Mouse (Mus musculus): Measurements from ENCODE around the gene Rdh13. TPM values are rescaled to one million over a fixed set of nuclear protein-coding genes. Genes with fewer than 3 reads are reported as not detected.

The Rdh13 gene
- polyA plus RNA-seq, 1 experiment = 40.5 TPM

DNA sequence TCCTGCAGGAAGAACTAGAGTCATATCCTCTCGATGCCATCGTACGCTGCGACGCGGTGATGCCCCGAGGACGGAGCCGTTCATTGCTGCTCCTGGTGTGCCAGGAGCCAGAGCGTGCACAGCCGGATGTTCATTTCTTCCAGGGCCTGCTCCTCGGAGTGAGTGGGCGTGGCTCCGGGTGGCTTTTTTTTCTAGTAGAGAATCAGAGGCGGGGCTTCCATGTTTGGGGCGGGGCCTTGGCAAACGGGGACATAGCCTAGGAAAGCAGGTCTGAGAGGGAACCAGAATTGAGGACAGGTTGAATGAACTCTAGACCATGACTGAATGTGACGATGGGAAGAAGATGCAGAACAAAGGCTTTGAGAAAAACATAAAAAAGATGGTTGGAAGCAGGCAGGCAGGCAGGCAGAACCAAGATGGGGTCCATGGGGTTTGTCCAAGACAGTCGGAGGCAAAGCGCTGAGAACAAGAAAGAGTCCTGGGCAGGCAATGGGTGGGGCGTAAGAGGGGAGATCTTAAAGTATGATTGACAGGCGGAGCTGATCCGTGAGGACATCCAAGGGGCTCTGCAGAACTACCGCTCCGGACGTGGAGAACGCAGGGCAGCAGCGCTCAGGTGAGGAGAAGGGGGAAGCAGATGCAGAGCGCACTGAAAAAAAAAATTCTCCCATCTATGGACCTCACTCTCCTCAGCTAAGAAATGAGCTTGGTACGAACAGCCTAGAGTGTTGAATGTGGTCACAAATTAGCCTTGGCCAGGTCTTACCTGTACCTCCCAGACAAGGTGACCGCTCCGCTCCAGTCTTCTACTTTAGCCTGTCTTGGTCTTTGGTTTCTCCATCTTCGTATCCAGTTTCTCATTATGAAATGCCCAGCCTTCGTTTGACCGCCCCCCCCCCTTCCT lies 25.1 kb upstream of the Rdh13 start:
- TF ChIP-seq CTCF (IDR thresholded peaks at IDR 0.05; ENCODE audit: borderline replicate concordance, extremely low read depth, insufficient read depth, insufficient read length) = no peak
- TF ChIP-seq POLR2A (IDR thresholded peaks at IDR 0.05; ENCODE audit: borderline replicate concordance, extremely low read depth, insufficient read depth, insufficient read length, poor library complexity, severe bottlenecking) = no peak

DNA sequence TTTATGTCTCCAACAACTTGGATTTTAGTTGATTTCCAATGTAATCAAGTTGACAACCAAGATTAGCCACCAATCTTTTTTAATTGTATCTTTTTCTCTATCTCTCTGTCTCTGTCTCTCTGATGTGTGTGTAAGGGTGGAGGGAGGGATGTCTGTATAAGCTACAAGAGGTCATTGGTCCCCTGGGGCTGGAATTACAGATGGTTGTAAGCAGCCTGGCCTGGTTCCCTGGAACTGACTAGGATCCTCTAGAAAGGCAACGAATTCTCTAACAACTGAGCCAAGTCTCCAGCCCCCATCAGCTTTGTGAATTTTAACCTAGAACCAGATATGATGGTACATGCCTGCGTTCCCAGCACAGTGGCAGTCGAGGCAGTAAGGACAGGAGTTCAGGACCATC lies 22.4 kb upstream of the Rdh13 start:
- DNase-seq (ENCODE audit: low read depth) = no peak
- TF ChIP-seq CTCF (IDR thresholded peaks at IDR 0.05; ENCODE audit: borderline replicate concordance, extremely low read depth, insufficient read depth, insufficient read length) = no peak
- TF ChIP-seq POLR2A (IDR thresholded peaks at IDR 0.05; ENCODE audit: borderline replicate concordance, extremely low read depth, insufficient read depth, insufficient read length, poor library complexity, severe bottlenecking) = no peak

More for the DNA sequence above, 25.1 kb upstream of the Rdh13 start:
- peak; percentile 70 for DNase-seq (ENCODE audit: low read depth)

DNA sequence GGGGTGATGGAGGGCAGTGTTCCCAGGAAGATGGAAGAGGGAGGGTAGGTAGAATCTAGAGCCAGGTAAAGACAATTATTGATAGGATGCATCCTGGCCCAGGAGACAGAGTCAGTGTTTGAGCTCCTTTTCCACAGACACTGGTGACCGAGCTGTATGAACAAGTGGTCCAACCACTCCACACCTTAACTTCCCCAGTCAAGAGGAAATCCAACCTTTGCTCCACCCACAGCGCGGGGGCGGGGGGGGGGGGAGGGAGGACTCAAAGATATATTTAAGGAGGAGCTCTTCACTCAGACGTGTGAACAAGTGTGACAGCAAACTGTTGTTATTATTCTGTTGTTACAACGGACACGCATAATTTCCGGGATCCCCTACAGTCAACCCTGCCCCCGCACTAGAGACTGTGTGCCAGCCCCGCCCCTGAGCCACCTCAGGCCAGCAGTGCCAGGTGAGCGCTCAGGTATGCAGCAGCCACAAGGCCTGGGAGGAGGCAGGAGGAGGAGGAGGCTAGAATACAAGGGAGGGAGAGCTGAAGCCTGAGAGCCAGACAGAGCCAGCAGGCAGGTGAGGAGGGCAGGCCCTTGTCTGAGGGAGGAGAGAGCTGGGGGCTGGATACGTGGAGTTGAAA lies 18.9 kb upstream of the Rdh13 start:
- TF ChIP-seq CTCF (IDR thresholded peaks at IDR 0.05; ENCODE audit: borderline replicate concordance, extremely low read depth, insufficient read depth, insufficient read length) = no peak
- TF ChIP-seq POLR2A (IDR thresholded peaks at IDR 0.05; ENCODE audit: borderline replicate concordance, extremely low read depth, insufficient read depth, insufficient read length, poor library complexity, severe bottlenecking) = no peak
- no peak for DNase-seq (ENCODE audit: low read depth)

DNA sequence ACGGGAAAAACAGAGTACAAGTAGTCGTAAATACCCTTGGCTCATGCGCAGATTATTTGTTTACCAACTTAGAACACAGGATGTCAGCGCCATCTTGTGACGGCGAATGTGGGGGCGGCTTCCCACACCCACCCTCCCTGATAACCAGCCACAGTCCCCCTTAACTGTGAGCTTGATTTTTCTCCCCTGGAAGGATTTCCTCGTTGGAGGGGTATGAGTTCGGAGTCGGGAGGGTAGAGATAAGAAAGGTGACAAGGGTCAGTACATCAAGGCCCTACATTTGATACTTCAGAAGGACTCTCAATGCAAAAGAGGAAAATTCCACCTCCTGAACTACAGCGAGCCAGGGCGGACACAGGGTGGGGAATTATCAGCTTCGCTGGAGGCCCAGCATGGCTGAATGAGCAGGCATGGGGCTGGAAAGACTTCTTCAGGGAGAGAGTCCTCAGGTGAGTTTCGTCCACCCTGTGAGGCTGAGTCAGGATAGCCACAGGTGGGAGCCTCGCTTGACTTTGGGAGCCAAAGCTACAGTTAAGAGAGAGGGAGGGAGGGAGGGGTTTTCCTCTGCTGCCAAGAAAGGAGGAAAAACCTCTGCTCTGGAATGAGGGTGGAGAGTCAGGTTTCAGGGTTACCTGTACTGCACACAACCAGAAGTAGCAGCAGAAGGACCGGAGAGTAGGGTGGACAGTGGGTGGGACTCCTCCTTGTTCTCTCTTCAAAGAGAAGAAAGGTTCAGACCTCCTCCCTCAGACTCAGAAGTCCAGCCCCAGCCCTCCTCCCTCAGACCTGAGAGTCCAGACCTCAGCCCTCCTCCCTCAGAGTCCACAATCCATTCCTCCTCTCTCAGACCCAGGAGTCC lies 15.4 kb upstream of the Rdh13 start, which contains the start of gene Eps8l1:
Gene Eps8l1, plus strand, starts transcription at position 99 of the 859 bp plus-strand sequence.
- DNase-seq (ENCODE audit: low read depth) = peak; percentile 17
- no peak for TF ChIP-seq CTCF (IDR thresholded peaks at IDR 0.05; ENCODE audit: borderline replicate concordance, extremely low read depth, insufficient read depth, insufficient read length)
- TF ChIP-seq POLR2A (IDR thresholded peaks at IDR 0.05; ENCODE audit: borderline replicate concordance, extremely low read depth, insufficient read depth, insufficient read length, poor library complexity, severe bottlenecking) = no peak

DNA sequence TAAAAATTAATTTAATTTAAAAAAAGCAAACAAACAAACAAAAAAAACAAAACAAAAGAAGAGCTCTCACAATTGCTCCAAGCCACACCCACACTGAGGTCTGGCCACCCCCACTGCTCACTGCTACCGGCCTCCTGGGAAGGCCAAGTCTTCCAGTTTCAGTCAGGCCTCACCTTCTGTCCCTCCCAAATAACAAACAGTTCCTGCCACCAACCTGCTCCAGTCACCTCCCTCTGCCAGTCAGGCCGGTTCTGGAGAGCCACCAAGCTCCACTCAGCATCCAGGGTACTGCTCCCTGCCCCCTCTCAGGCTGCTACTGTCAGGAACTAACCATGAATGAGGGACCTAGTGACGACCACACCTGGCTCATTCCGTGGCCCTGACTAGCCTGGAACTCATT lies 7.2 kb upstream of the Rdh13 start:
- DNase-seq (ENCODE audit: low read depth) = no peak
- no peak for TF ChIP-seq POLR2A (IDR thresholded peaks at IDR 0.05; ENCODE audit: borderline replicate concordance, extremely low read depth, insufficient read depth, insufficient read length, poor library complexity, severe bottlenecking)
- no peak for TF ChIP-seq CTCF (IDR thresholded peaks at IDR 0.05; ENCODE audit: borderline replicate concordance, extremely low read depth, insufficient read depth, insufficient read length)

DNA sequence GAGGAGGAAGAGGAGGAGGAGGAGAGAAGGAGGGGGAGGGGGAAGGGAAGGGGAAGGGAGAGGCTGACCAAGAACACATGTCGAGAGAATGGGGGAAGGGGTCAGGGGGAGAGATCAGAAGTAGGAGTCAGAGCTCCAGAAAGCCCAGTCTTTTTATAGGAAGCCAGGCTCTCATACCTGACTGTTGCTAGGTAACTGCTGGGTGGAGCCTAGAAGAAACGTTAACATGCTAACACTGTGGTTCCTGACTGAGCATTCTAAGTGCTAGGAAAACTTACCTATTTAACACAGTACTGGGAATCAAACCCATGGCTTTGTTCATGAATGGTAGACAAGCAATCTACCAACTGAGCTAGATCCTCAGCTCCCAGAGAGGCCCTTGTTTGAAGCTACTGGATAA lies 3.8 kb upstream of the Rdh13 start:
- no peak for DNase-seq (ENCODE audit: low read depth)
- TF ChIP-seq CTCF (IDR thresholded peaks at IDR 0.05; ENCODE audit: borderline replicate concordance, extremely low read depth, insufficient read depth, insufficient read length) (no peak), POLR2A (IDR thresholded peaks at IDR 0.05; ENCODE audit: borderline replicate concordance, extremely low read depth, insufficient read depth, insufficient read length, poor library complexity, severe bottlenecking) (no peak)

DNA sequence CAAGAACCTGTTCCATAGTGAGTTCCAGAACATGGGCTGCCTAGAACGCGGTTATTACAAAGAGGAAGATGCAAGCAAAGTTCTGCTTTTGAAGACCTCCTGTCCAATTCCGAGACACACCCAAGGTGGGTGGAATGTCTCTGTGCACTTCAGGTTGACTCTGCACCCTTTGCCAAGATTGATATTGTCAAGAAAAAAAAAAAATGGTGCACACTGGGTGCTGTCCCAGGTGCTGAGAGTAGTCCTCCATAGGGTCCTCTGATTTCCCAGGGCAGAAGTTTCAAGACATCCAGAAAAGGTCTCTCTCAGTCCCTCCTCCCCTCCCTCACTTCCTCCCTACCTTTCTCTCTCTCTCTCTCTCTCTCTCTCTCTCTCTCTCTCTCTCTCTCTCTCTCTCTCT lies 3.0 kb upstream of the Rdh13 start:
- no peak for DNase-seq (ENCODE audit: low read depth)
- TF ChIP-seq POLR2A (IDR thresholded peaks at IDR 0.05; ENCODE audit: borderline replicate concordance, extremely low read depth, insufficient read depth, insufficient read length, poor library complexity, severe bottlenecking) (no peak), CTCF (IDR thresholded peaks at IDR 0.05; ENCODE audit: borderline replicate concordance, extremely low read depth, insufficient read depth, insufficient read length) (no peak)

DNA sequence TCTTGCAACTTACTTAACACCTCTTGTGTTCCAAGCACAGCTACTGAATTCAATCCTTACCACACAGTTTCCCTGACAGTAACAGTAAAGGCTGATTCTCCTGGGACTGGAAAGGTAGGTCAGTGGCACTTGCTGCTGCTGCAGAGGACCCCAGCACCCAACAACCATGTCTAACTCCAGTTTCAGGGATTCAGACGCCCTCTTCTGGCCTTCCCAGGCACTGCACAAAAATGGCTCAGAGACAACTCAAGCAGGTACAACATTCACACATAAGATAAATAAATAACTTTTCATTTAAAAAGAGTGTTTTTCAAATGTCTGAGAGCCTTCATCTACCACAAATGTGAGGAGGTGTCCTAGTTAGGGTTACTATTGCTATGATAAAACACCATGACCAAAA lies 1.7 kb upstream of the Rdh13 start:
- peak; percentile 14; the same call in 1 of the 2 replicates for TF ChIP-seq CTCF (IDR thresholded peaks at IDR 0.05; ENCODE audit: borderline replicate concordance, extremely low read depth, insufficient read depth, insufficient read length)
- no peak for TF ChIP-seq POLR2A (IDR thresholded peaks at IDR 0.05; ENCODE audit: borderline replicate concordance, extremely low read depth, insufficient read depth, insufficient read length, poor library complexity, severe bottlenecking)
- no peak for DNase-seq (ENCODE audit: low read depth)

DNA sequence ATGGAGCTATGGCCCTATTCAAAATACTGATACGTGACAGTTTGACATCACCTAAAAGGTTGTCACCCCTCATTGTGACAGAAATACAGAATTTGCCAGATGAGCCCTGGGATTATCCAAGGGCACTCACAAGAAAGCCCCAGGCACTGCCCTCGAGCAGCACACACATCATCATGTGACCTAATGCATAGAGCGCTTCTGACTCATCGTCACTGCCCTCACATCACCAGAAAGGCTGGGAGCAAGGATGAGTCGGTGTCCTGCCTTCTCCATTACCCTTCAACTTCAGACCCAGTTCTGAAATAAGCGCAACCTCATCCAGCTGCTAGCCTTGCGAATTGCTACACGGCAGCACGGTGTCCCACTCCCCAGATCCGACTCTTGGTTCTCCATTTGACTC lies 4.9 kb downstream of the Rdh13 start:
- TF ChIP-seq CTCF (IDR thresholded peaks at IDR 0.05; ENCODE audit: borderline replicate concordance, extremely low read depth, insufficient read depth, insufficient read length) (no peak), POLR2A (IDR thresholded peaks at IDR 0.05; ENCODE audit: borderline replicate concordance, extremely low read depth, insufficient read depth, insufficient read length, poor library complexity, severe bottlenecking) (no peak)
- DNase-seq (ENCODE audit: low read depth) = no peak

DNA sequence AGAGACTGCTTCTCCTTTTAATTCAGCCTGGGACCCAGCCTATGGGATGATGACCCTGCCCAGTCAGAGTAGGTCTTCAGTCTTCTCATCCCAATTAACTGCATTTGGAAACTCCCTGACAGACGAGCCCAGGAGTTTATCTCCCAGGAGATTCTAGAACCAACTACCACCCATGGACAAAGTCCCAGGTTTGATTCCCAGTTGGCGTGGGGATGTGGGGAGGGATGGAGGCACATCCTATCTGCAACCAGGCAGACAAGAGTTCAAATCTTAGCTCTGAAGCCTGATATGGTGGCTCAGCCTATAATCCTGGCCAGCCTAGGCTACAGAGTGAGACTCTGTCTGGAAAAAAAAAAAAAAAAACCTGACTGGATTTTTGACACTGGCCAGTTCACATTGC lies 7.7 kb downstream of the Rdh13 start:
- TF ChIP-seq CTCF (IDR thresholded peaks at IDR 0.05; ENCODE audit: borderline replicate concordance, extremely low read depth, insufficient read depth, insufficient read length) (no peak), POLR2A (IDR thresholded peaks at IDR 0.05; ENCODE audit: borderline replicate concordance, extremely low read depth, insufficient read depth, insufficient read length, poor library complexity, severe bottlenecking) (no peak)
- DNase-seq (ENCODE audit: low read depth) = no peak

DNA sequence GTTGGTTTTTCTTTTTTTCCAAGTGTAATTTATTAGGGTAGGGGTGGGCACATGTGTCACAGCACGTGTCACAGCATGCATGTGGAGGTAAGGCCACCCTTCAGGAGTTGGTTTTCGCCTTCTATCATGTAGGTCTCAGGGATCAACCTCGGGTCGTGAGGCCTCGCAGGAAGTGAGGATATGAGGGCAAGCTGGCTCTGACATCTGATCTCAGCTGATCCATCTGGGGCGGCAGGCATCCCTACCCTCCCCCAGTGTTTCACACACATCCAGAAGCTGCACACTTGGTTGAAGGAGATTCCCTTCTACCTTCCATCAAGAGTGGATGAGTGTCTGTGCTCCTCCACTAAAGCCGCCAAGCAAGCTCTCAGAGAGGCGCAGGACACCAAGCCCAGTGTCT lies 13.4 kb downstream of the Rdh13 start:
- DNase-seq (ENCODE audit: low read depth) = no peak
- TF ChIP-seq CTCF (IDR thresholded peaks at IDR 0.05; ENCODE audit: borderline replicate concordance, extremely low read depth, insufficient read depth, insufficient read length) = no peak
- TF ChIP-seq POLR2A (IDR thresholded peaks at IDR 0.05; ENCODE audit: borderline replicate concordance, extremely low read depth, insufficient read depth, insufficient read length, poor library complexity, severe bottlenecking) = no peak

Measured in brain, embryonic 14.5 days (tissue).